ENCODE assay signal across 27 mouse cellular contexts in genomic region chr16:24350751-24351150, GRCm38 (mm10). TPM values are rescaled to one million over a fixed set of nuclear protein-coding genes. Genes with fewer than 3 reads are reported as not detected.
DNase-seq lines count a peak whose midpoint lies in the region; ATAC-seq and TF ChIP-seq lines count a peak whose summit lies in the region.
"Had no signal": no experiment of that assay in that cellular context is flagged by ENCODE, and none has a peak within 500 bp of the region (broad histone marks: within the 10 kb centered on the region; RNA-seq: fewer than 3 reads in every experiment).

No protein-coding gene starts in this region.

- ATAC-seq in kidney, postnatal 0 days (replicated peaks; ENCODE audit: low FRiP score, low read depth): no peak
- ATAC-seq in forebrain, embryonic 13.5 days: no peak
- ATAC-seq: CD4-positive, CD25-positive, alpha-beta regulatory T cell, adult 4 months; forebrain, embryonic 16.5 days; hindbrain, postnatal 0 days; inflammation-experienced regulatory T-cells, adult 6 months; intestine, embryonic 16.5 days had no signal

- H3K4me2 ChIP-seq in kidney, postnatal 0 days (ENCODE audit: low read length): no peak overlapping the region
- no peak overlapping the region for H3K4me2 ChIP-seq in forebrain, embryonic 13.5 days
- H3K4me2 ChIP-seq: embryonic facial prominence, embryonic 13.5 days; forebrain, embryonic 12.5 days; heart, embryonic 13.5 days; hindbrain, embryonic 14.5 days had no signal

- WGBS in kidney, postnatal 0 days: 43% methylated on average over 6 of the region's 6 CpGs
- WGBS in forebrain, embryonic 13.5 days: 78% methylated on average over 6 of the region's 6 CpGs

- peak; percentile 30 to 50 for DNase-seq in gastrocnemius, adult 8-10 months (ENCODE audit: low spot score in 2 of 2)
- DNase-seq in gastrocnemius, postnatal 25 days: no peak
- peak; percentile 46 for DNase-seq in kidney, postnatal 0 days (ENCODE audit: low spot score)
- no peak for DNase-seq in kidney, postnatal 25 days
- DNase-seq in skeletal muscle tissue, adult 2 months (ENCODE audit: low read depth, low spot score): peak; percentile 76
- DNase-seq: adrenal gland, postnatal 14 days; cerebellum, adult 11 months; cerebellum, adult 2 months; cerebellum, adult 9-11 months; cerebellum, postnatal 36 days; gastrocnemius, postnatal 10 days; heart, adult 2 months; heart, postnatal 14 days; heart, postnatal 4 days had no signal

- H3K36me3 ChIP-seq in kidney, postnatal 0 days (ENCODE audit: insufficient read depth, low read length): no peaks in the 10 kb centered on the region
- no peaks in the 10 kb centered on the region for H3K36me3 ChIP-seq in forebrain, embryonic 13.5 days (ENCODE audit: poor library complexity, severe bottlenecking)
- H3K36me3 ChIP-seq: embryonic facial prominence, embryonic 13.5 days; forebrain, embryonic 12.5 days; heart, embryonic 10.5 days; heart, embryonic 13.5 days had no signal

- H3K9me3 ChIP-seq in kidney, postnatal 0 days (replicated peaks; ENCODE audit: low read length): no peaks in the 10 kb centered on the region
- H3K9me3 ChIP-seq in forebrain, embryonic 13.5 days (replicated peaks): no peaks in the 10 kb centered on the region
- H3K9me3 ChIP-seq: embryonic facial prominence, embryonic 13.5 days; forebrain, embryonic 12.5 days; heart, embryonic 10.5 days; heart, embryonic 13.5 days had no signal

- H3K27me3 ChIP-seq in kidney, postnatal 0 days (ENCODE audit: insufficient read depth, low read length): 0 out of 2 replicates have a peak, but pooled peaks cover 3% of the 10 kb centered on the region
- no peaks in the 10 kb centered on the region for H3K27me3 ChIP-seq in forebrain, embryonic 13.5 days
- H3K27me3 ChIP-seq: embryonic facial prominence, embryonic 13.5 days; forebrain, embryonic 12.5 days; heart, embryonic 13.5 days had no signal

- H3K4me1 ChIP-seq in kidney, postnatal 0 days (replicated peaks; ENCODE audit: insufficient read depth, low read length): peaks cover 8% of the 10 kb centered on the region; the same call in 1 of the 2 replicates
- H3K4me1 ChIP-seq in forebrain, embryonic 13.5 days: 0 out of 2 replicates have a peak, but pooled peaks cover 6% of the 10 kb centered on the region
- H3K4me1 ChIP-seq: forebrain, embryonic 12.5 days had no signal

- no peak for TF ChIP-seq CTCF in kidney, postnatal 0 days (IDR thresholded peaks at IDR 0.05; ENCODE audit: low read depth)

- no peak overlapping the region for H3K4me3 ChIP-seq in kidney, postnatal 0 days (replicated peaks; ENCODE audit: low read depth, low read length)
- H3K4me3 ChIP-seq in forebrain, embryonic 13.5 days: no peak overlapping the region
- H3K4me3 ChIP-seq: embryonic facial prominence, embryonic 13.5 days; erythroblast, embryonic 14.5 days; forebrain, embryonic 12.5 days; heart, adult 2 months; heart, embryonic 10.5 days; heart, embryonic 13.5 days had no signal

- no peak overlapping the region for H3K27ac ChIP-seq in kidney, postnatal 0 days
- H3K27ac ChIP-seq in forebrain, embryonic 13.5 days: no peak overlapping the region
- H3K27ac ChIP-seq: embryonic facial prominence, embryonic 13.5 days; forebrain, embryonic 12.5 days; heart, adult 2 months; heart, embryonic 10.5 days; heart, embryonic 13.5 days; hindbrain, embryonic 14.5 days; hindbrain, postnatal 0 days had no signal

- H3K9ac ChIP-seq in kidney, postnatal 0 days (ENCODE audit: low read depth, low read length): no peak overlapping the region
- H3K9ac ChIP-seq in forebrain, embryonic 13.5 days: no peak overlapping the region
- H3K9ac ChIP-seq: embryonic facial prominence, embryonic 13.5 days; forebrain, embryonic 12.5 days; heart, embryonic 13.5 days; hindbrain, embryonic 14.5 days had no signal

RNA-seq across cellular contexts. Expression of gene Lpp, which starts 42.6 kb away (rescaled TPM):
- 10 to 100 TPM; 15.7 to 19.6 (median 16.5) TPM for total RNA-seq in gastrocnemius, adult 8-10 months (2022)
- 10 to 100 TPM; 21.7 to 23.8 TPM for total RNA-seq in gastrocnemius, postnatal 25 days (2021)
- polyA plus RNA-seq in kidney, postnatal 0 days (2015; fragmentation: Nextera tagmentation; extraction: Ambion mirVana): 32.9 and 39.5 TPM in 2 replicates
- polyA plus RNA-seq in forebrain, embryonic 13.5 days (2015; fragmentation: Nextera tagmentation; extraction: Ambion mirVana): 9.4 and 10.8 TPM in 2 replicates
- total RNA-seq: MEL had no signal
- polyA plus RNA-seq: erythroblast, embryonic 14.5 days had no signal

Comparison
In these comparisons a context has a peak if more than half of its experiments do, and no peak if none do; other contexts are left out.
1. DNase-seq: peak in gastrocnemius, adult 8-10 months (2 of 2), kidney, postnatal 0 days (single experiment) and skeletal muscle tissue, adult 2 months (single experiment); none in gastrocnemius, postnatal 25 days (single experiment) and kidney, postnatal 25 days (0 of 2).